Mouse (Mus musculus) cerebellum, adult 2 months (tissue): ENCODE results near the gene Sfxn2.

Experiments used
- CTCF ChIP-seq: fragments of 200-500 bp; IDR thresholded peaks from 2 replicates; pipeline ENCODE4 v1.5.1; 2011; ENCODE audit warnings: low read depth, mild to moderate bottlenecking, control low read depth, low read length, moderate library complexity, borderline replicate concordance; ENCODE audit not compliant: insufficient read depth
- POLR2A ChIP-seq: fragments of 200-500 bp; IDR thresholded peaks from 2 replicates; pipeline ENCODE4 v1.6.1; 2011; ENCODE audit warnings: low read length, control low read depth, borderline replicate concordance; ENCODE audit not compliant: insufficient read depth

- TF ChIP-seq POLR2A (no peak), CTCF (no peak)
These were observed 45.2 kb downstream of the Sfxn2 start for GRCm38 (mm10) chr19:46618322-46618721.
